Mouse (Mus musculus): ENCODE results near the gene Mmp3. TPM values are rescaled to one million over a fixed set of nuclear protein-coding genes. Genes with fewer than 3 reads are reported as not detected.

Mmp3 gene
- polyA plus RNA-seq, 1 experiment from 2014 or later = not detected

DNA sequence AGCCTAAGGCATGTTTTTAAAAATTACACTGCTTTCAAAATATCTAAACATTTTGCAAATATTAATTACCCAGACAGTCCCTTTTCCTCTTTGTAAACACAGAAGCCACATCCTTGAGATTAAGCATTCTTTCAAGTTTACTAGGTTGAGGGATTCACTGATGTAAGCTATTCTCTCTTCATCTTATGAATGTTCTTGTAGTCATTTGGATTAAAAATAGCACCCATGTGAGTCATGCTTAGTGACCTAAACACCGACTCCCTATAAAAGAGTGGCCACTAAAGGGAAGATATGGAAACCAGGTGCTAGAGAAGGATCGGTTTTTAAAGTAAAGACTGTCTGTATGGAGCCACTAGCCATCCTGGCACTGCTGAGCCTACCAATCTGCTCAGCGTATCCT, 56.4 kb downstream of the Mmp3 start, which contains the start of gene Mmp10:
Gene Mmp10 (plus strand): TSS at position 302 of the 400 bp plus-strand sequence.
- H3K36me3 ChIP-seq (replicated peaks; ENCODE audit: insufficient read depth, low read length) = no peaks in the 10 kb centered on the region
- no peak for TF ChIP-seq EP300 (IDR thresholded peaks at IDR 0.05; ENCODE audit: low read depth)
- TF ChIP-seq CTCF (IDR thresholded peaks at IDR 0.05; ENCODE audit: low read depth) = no peak
- H3K9ac ChIP-seq (replicated peaks) = no peak within 1 kb of the TSS
- no peak for DNase-seq
- no peaks in the 10 kb centered on the region for H3K4me1 ChIP-seq (ENCODE audit: insufficient read depth)
- no peaks in the 10 kb centered on the region for H3K27me3 ChIP-seq (ENCODE audit: insufficient read depth, low read length)
- 73% methylated on average over 3 of the region's 3 CpGs for WGBS (ENCODE audit: insufficient replicate concordance)
- H3K9me3 ChIP-seq (ENCODE audit: low read length) = no peaks in the 10 kb centered on the region
- H3K4me2 ChIP-seq (ENCODE audit: low read depth, low read length) = no peak within 1 kb of the TSS
- H3K27ac ChIP-seq (ENCODE audit: low read depth) = no peak within 1 kb of the TSS
- no peak for ATAC-seq
- H3K4me3 ChIP-seq (ENCODE audit: low read depth, low read length) = no peak within 1 kb of the TSS

Other genes with a start within 250 kb of the Mmp3 start
- 0.28 and 0.37 TPM in 2 replicates for gene Mmp13, start 173.3 kb upstream of the Mmp3 start, polyA plus RNA-seq (2015; fragmentation: Nextera tagmentation; extraction: Ambion mirVana)
- gene Mmp12, start 101.4 kb upstream of the Mmp3 start, polyA plus RNA-seq (2015; fragmentation: Nextera tagmentation; extraction: Ambion mirVana) = 0.27 and 0.63 TPM in 2 replicates
- gene Mmp1b, start 57.8 kb upstream of the Mmp3 start, polyA plus RNA-seq (2015; fragmentation: Nextera tagmentation; extraction: Ambion mirVana) = not detected in 2 replicates
- not detected in 2 replicates for gene Mmp10, start 56.5 kb downstream of the Mmp3 start, polyA plus RNA-seq (2015; fragmentation: Nextera tagmentation; extraction: Ambion mirVana)
- 16.8 and 17.2 TPM in 2 replicates for gene Mmp8, start 112.6 kb downstream of the Mmp3 start, polyA plus RNA-seq (2015; fragmentation: Nextera tagmentation; extraction: Ambion mirVana)
- 0.33 and 0.38 TPM in 2 replicates for gene Mmp27, start 125.6 kb downstream of the Mmp3 start, polyA plus RNA-seq (2015; fragmentation: Nextera tagmentation; extraction: Ambion mirVana)
- gene Mmp20, start 182.4 kb downstream of the Mmp3 start, polyA plus RNA-seq (2015; fragmentation: Nextera tagmentation; extraction: Ambion mirVana) = not detected in 2 replicates
- not detected in 2 replicates for gene Mmp7, start 246.3 kb downstream of the Mmp3 start, polyA plus RNA-seq (2015; fragmentation: Nextera tagmentation; extraction: Ambion mirVana)

Data from liver, postnatal 0 days (tissue).